Mouse (Mus musculus): ENCODE data around the gene Notch1. TPM values are rescaled to one million over a fixed set of nuclear protein-coding genes. Genes with fewer than 3 reads are reported as not detected.

Gene Notch1
- polyA plus RNA-seq, 1 experiment from 2014 or later, result 23.7 TPM

- Histone ChIP-seq H3K4me1 (ENCODE audit: insufficient read depth, low read length) (peaks cover 22% of the 10 kb centered on the region), H3K4me2 (replicated peaks; ENCODE audit: low read depth, low read length) (no peak overlapping the region), H3K27me3 (ENCODE audit: insufficient read depth, low read length) (no peaks in the 10 kb centered on the region), H3K4me3 (ENCODE audit: low read length) (no peak overlapping the region), H3K27ac (ENCODE audit: low read length) (no peak overlapping the region), H3K9ac (replicated peaks; ENCODE audit: low read length) (no peak overlapping the region), H3K36me3 (ENCODE audit: insufficient read depth, low read length) (peaks cover 91% of the 10 kb centered on the region), H3K9me3 (ENCODE audit: low read length) (no peaks in the 10 kb centered on the region)
- ATAC-seq (ENCODE audit: low FRiP score, low TSS enrichment), result no peak
- WGBS, result 91% methylated on average over 7 of the region's 7 CpGs
Observed at GRCm38 (mm10) chr2:26477911-26478310, 38.6 kb downstream of the Notch1 start.

- H3K4me2 ChIP-seq (replicated peaks; ENCODE audit: low read depth, low read length), result no peak overlapping the region
- H3K4me1 ChIP-seq (ENCODE audit: insufficient read depth, low read length), result peaks cover under 1% of the 10 kb centered on the region
- H3K4me3 ChIP-seq (ENCODE audit: low read length), result no peak overlapping the region
- ATAC-seq (ENCODE audit: low FRiP score, low TSS enrichment), result no peak
- no peaks in the 10 kb centered on the region for H3K9me3 ChIP-seq (ENCODE audit: low read length)
- 81% methylated on average over 13 of the region's 13 CpGs for WGBS
- H3K27me3 ChIP-seq (ENCODE audit: insufficient read depth, low read length), result no peaks in the 10 kb centered on the region
- peaks cover 99% of the 10 kb centered on the region for H3K36me3 ChIP-seq (ENCODE audit: insufficient read depth, low read length)
- H3K27ac ChIP-seq (ENCODE audit: low read length), result peak overlapping the region; percentile 78
- H3K9ac ChIP-seq (replicated peaks; ENCODE audit: low read length), result no peak overlapping the region
Observed at GRCm38 (mm10) chr2:26475505-26476430, 40.7 kb downstream of the Notch1 start.

- ATAC-seq (ENCODE audit: low FRiP score, low TSS enrichment), result peak; percentile 25; the same call in 1 of the 2 replicates
- H3K27ac ChIP-seq (ENCODE audit: low read length), result peak overlapping the region; percentile 78
- H3K4me1 ChIP-seq (ENCODE audit: insufficient read depth, low read length), result no peaks in the 10 kb centered on the region
- H3K27me3 ChIP-seq (ENCODE audit: insufficient read depth, low read length), result no peaks in the 10 kb centered on the region
- H3K9me3 ChIP-seq (ENCODE audit: low read length), result no peaks in the 10 kb centered on the region
- no peak overlapping the region for H3K9ac ChIP-seq (replicated peaks; ENCODE audit: low read length)
- H3K36me3 ChIP-seq (ENCODE audit: insufficient read depth, low read length), result peaks cover 99% of the 10 kb centered on the region
- 41% methylated on average over 9 of the region's 9 CpGs for WGBS
- no peak overlapping the region for H3K4me3 ChIP-seq (ENCODE audit: low read length)
- H3K4me2 ChIP-seq (replicated peaks; ENCODE audit: low read depth, low read length), result no peak overlapping the region
Observed at GRCm38 (mm10) chr2:26474789-26475504, 41.5 kb downstream of the Notch1 start.

- Histone ChIP-seq H3K4me1 (ENCODE audit: insufficient read depth, low read length) (no peaks in the 10 kb centered on the region), H3K4me2 (replicated peaks; ENCODE audit: low read depth, low read length) (no peak overlapping the region), H3K9me3 (ENCODE audit: low read length) (no peaks in the 10 kb centered on the region), H3K4me3 (ENCODE audit: low read length) (no peak overlapping the region), H3K9ac (replicated peaks; ENCODE audit: low read length) (no peak overlapping the region), H3K27ac (ENCODE audit: low read length) (no peak overlapping the region), H3K27me3 (ENCODE audit: insufficient read depth, low read length) (no peaks in the 10 kb centered on the region), H3K36me3 (ENCODE audit: insufficient read depth, low read length) (peaks cover 98% of the 10 kb centered on the region)
- 92% methylated on average over 11 of the region's 11 CpGs for WGBS
- no peak for ATAC-seq (ENCODE audit: low FRiP score, low TSS enrichment)
Observed at GRCm38 (mm10) chr2:26472312-26473090, 44.0 kb downstream of the Notch1 start.

- Histone ChIP-seq H3K4me3 (ENCODE audit: low read length) (no peak overlapping the region), H3K4me2 (replicated peaks; ENCODE audit: low read depth, low read length) (no peak overlapping the region), H3K9ac (replicated peaks; ENCODE audit: low read length) (no peak overlapping the region), H3K27me3 (ENCODE audit: insufficient read depth, low read length) (no peaks in the 10 kb centered on the region), H3K4me1 (ENCODE audit: insufficient read depth, low read length) (no peaks in the 10 kb centered on the region), H3K9me3 (ENCODE audit: low read length) (no peaks in the 10 kb centered on the region), H3K27ac (ENCODE audit: low read length) (no peak overlapping the region), H3K36me3 (ENCODE audit: insufficient read depth, low read length) (peaks cover 98% of the 10 kb centered on the region)
- WGBS, result 90% methylated on average over 6 of the region's 6 CpGs
- ATAC-seq (ENCODE audit: low FRiP score, low TSS enrichment), result no peak
Observed at GRCm38 (mm10) chr2:26471652-26472285, 44.7 kb downstream of the Notch1 start.

GRCm38 (mm10) chr2:26470967-26471366 lies 45.5 kb downstream of the Notch1 start:
- Histone ChIP-seq H3K27me3 (ENCODE audit: insufficient read depth, low read length) (no peaks in the 10 kb centered on the region), H3K9ac (replicated peaks; ENCODE audit: low read length) (no peak overlapping the region), H3K36me3 (ENCODE audit: insufficient read depth, low read length) (peaks cover 98% of the 10 kb centered on the region), H3K9me3 (ENCODE audit: low read length) (no peaks in the 10 kb centered on the region), H3K4me3 (ENCODE audit: low read length) (no peak overlapping the region), H3K4me1 (ENCODE audit: insufficient read depth, low read length) (no peaks in the 10 kb centered on the region), H3K4me2 (replicated peaks; ENCODE audit: low read depth, low read length) (no peak overlapping the region), H3K27ac (ENCODE audit: low read length) (no peak overlapping the region)
- 92% methylated on average over 17 of the region's 17 CpGs for WGBS
- ATAC-seq (ENCODE audit: low FRiP score, low TSS enrichment), result no peak

GRCm38 (mm10) chr2:26468376-26468775 lies 48.1 kb downstream of the Notch1 start:
- no peak for ATAC-seq (ENCODE audit: low FRiP score, low TSS enrichment)
- Histone ChIP-seq H3K27ac (ENCODE audit: low read length) (no peak overlapping the region), H3K9ac (replicated peaks; ENCODE audit: low read length) (no peak overlapping the region), H3K36me3 (ENCODE audit: insufficient read depth, low read length) (peaks cover 99% of the 10 kb centered on the region), H3K27me3 (ENCODE audit: insufficient read depth, low read length) (no peaks in the 10 kb centered on the region), H3K4me2 (replicated peaks; ENCODE audit: low read depth, low read length) (no peak overlapping the region), H3K9me3 (ENCODE audit: low read length) (no peaks in the 10 kb centered on the region), H3K4me1 (ENCODE audit: insufficient read depth, low read length) (no peaks in the 10 kb centered on the region), H3K4me3 (ENCODE audit: low read length) (no peak overlapping the region)
- WGBS, result 93% methylated on average over 15 of the region's 15 CpGs

GRCm38 (mm10) chr2:26463412-26463811 lies 53.1 kb downstream of the Notch1 start:
- Histone ChIP-seq H3K9ac (replicated peaks; ENCODE audit: low read length) (no peak overlapping the region), H3K4me3 (ENCODE audit: low read length) (no peak overlapping the region), H3K4me1 (ENCODE audit: insufficient read depth, low read length) (peaks cover 20% of the 10 kb centered on the region), H3K27ac (ENCODE audit: low read length) (no peak overlapping the region), H3K36me3 (ENCODE audit: insufficient read depth, low read length) (peaks cover 91% of the 10 kb centered on the region), H3K9me3 (ENCODE audit: low read length) (no peaks in the 10 kb centered on the region), H3K27me3 (ENCODE audit: insufficient read depth, low read length) (no peaks in the 10 kb centered on the region), H3K4me2 (replicated peaks; ENCODE audit: low read depth, low read length) (no peak overlapping the region)
- ATAC-seq (ENCODE audit: low FRiP score, low TSS enrichment), result no peak
- 92% methylated on average over 6 of the region's 6 CpGs for WGBS

GRCm38 (mm10) chr2:26462980-26463379 lies 53.5 kb downstream of the Notch1 start:
- ATAC-seq (ENCODE audit: low FRiP score, low TSS enrichment), result no peak
- no peak overlapping the region for H3K4me3 ChIP-seq (ENCODE audit: low read length)
- peaks cover 25% of the 10 kb centered on the region for H3K4me1 ChIP-seq (ENCODE audit: insufficient read depth, low read length)
- H3K9me3 ChIP-seq (ENCODE audit: low read length), result no peaks in the 10 kb centered on the region
- H3K4me2 ChIP-seq (replicated peaks; ENCODE audit: low read depth, low read length), result no peak overlapping the region
- H3K36me3 ChIP-seq (ENCODE audit: insufficient read depth, low read length), result peaks cover 86% of the 10 kb centered on the region
- H3K9ac ChIP-seq (replicated peaks; ENCODE audit: low read length), result no peak overlapping the region
- 82% methylated on average over 3 of the region's 3 CpGs for WGBS
- H3K27ac ChIP-seq (ENCODE audit: low read length), result no peak overlapping the region
- no peaks in the 10 kb centered on the region for H3K27me3 ChIP-seq (ENCODE audit: insufficient read depth, low read length)
